Mouse (Mus musculus) bone marrow, adult 2 months (tissue): ENCODE results near the gene Trpc5.

Experiments used
- CTCF ChIP-seq: fragments of 200-500 bp; IDR thresholded peaks from 2 replicates; pipeline ENCODE4 v1.5.1; 2011; ENCODE audit warnings: low read length, control low read depth; ENCODE audit not compliant: control insufficient read depth, insufficient read depth
- POLR2A ChIP-seq: fragments of 200-500 bp; IDR thresholded peaks from 2 replicates; pipeline ENCODE4 v1.6.1; 2011; ENCODE audit warnings: low read depth, mild to moderate bottlenecking, control low read depth, low read length, borderline replicate concordance; ENCODE audit not compliant: control insufficient read depth

GRCm38 (mm10) chrX:144464416-144464815, 223.6 kb downstream of the Trpc5 start:
- TF ChIP-seq CTCF (no peak), POLR2A (no peak)
